Mouse (Mus musculus): Measurements from ENCODE around the gene Rhbdf2.
A peak's percentile ranks its signal among the peaks of the same experiment; 100 is the strongest.
"Not testable (repeated sequence)": the region's sequence is repeated elsewhere in the genome, so short reads cannot be mapped to it uniquely, and the experiment has no call there.

Gene Rhbdf2

GRCm38 (mm10) chr11:116626299-116627071, at the start of gene Rhbdf2:
Gene Rhbdf2 (minus strand): TSS chr11:116627019.
- DNase-seq (ENCODE audit: inconsistent age in 2 of 2, low spot score in 1 of 2): no peak

- DNase-seq (ENCODE audit: inconsistent age in 2 of 2, low spot score in 1 of 2): peak; percentile 14 to 43
Observed at GRCm38 (mm10) chr11:116676175-116676976, 49.6 kb upstream of the Rhbdf2 start.

DNA sequence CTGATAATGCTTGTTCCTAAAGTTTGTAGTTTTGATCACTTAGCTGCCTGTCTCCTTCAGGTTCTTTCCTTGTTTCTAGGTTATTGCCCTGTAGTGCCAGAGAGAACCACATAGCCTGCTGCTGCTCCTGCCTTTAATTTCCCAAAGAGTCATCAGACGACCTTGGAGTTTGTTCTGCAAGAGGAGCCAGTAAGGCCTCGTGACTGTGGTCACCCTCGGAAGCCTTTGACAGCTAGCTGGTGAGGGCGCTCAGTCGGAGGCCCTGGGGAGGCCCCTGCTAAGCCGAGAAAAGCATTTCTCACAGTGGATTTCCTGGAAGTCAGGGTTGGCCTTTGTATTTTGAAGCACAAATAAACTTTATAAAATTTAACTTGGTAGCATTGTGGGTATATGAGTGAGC, 48.6 kb upstream of the Rhbdf2 start:
- peak; percentile 85 to 91 for DNase-seq (ENCODE audit: inconsistent age in 2 of 2, low spot score in 1 of 2)

- DNase-seq (ENCODE audit: inconsistent age in 2 of 2, low spot score in 1 of 2): peak; percentile 79 to 87
Observed at GRCm38 (mm10) chr11:116674616-116675379, 48.0 kb upstream of the Rhbdf2 start.

DNA sequence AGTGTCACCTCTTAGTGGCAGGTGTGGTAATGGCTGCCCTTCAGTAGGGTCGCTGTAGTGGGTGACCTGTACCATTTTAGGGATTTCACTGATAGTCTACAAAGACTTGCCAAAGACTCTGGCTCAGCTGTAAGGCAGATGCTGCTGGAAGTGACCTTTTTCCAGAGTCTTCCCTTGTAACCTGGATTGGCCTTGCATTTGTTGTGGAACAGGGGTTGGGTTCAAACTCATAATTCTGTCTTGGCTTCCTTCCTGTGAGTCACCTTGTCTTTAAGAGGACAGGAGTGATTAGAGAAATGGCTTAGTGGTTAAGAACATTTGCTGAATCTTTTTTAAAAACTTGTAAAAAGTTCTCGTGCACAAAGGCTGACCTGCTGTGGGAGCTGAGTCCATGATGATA, 46.6 kb upstream of the Rhbdf2 start:
- DNase-seq (ENCODE audit: inconsistent age in 2 of 2, low spot score in 1 of 2): peak in 1 of 2 experiments; percentile 73

DNA sequence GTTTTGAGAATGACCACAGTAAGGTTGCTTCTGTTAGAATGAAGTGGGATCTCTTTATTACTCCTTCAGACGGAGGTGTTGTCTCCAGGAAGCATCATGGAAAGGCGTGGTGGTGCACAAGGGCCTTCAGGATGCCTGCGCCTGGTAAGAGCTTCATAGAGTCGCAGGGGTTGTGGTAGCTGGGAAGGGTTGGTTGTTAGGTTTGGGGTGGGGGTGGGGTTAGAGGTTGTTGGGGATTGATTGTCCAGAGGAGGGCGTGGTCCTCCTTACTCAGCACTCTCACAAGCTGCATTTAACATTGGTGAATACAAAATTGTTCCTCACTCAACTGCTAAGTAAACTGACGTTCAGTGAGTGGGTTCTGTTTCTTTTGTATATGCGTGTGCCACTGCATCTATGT, 45.8 kb upstream of the Rhbdf2 start:
- no peak for DNase-seq (ENCODE audit: inconsistent age in 2 of 2, low spot score in 1 of 2)

DNA sequence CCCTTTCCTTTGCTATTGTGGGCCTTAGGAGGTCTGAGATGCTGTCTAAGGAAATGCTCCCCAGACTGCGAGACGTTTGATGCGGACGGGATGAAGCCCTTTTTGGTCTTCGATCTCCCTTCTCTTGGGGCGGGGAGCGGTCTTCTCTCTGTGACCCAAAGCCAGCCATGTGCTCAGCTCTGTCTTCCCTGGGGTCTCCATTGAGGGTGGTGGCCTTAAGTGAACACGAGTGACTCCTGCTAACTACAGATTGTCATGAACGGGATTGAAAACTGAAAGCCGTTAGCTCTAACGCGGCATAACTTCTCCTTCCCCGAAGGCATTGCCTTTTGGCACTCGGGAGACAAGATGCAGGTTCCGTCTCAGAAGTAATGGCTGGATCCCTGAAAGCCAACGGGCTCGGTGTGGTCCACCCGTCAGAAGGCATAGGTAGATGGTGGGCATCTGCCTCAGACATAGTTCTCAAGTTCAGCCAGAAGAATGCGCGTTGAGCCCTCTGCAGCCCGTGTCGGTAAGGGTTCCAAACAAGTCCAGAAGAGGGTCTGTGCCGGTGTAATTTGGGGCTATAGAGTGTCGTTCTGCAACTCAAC, 45.1 kb upstream of the Rhbdf2 start:
- DNase-seq (ENCODE audit: inconsistent age in 2 of 2, low spot score in 1 of 2): no peak

GRCm38 (mm10) chr11:116671112-116671844, 44.5 kb upstream of the Rhbdf2 start:
- DNase-seq (ENCODE audit: inconsistent age in 2 of 2, low spot score in 1 of 2): peak; percentile 97 to 100

- DNase-seq (ENCODE audit: inconsistent age in 2 of 2, low spot score in 1 of 2): no peak
Observed at GRCm38 (mm10) chr11:116670386-116670785, 43.6 kb upstream of the Rhbdf2 start.

DNA sequence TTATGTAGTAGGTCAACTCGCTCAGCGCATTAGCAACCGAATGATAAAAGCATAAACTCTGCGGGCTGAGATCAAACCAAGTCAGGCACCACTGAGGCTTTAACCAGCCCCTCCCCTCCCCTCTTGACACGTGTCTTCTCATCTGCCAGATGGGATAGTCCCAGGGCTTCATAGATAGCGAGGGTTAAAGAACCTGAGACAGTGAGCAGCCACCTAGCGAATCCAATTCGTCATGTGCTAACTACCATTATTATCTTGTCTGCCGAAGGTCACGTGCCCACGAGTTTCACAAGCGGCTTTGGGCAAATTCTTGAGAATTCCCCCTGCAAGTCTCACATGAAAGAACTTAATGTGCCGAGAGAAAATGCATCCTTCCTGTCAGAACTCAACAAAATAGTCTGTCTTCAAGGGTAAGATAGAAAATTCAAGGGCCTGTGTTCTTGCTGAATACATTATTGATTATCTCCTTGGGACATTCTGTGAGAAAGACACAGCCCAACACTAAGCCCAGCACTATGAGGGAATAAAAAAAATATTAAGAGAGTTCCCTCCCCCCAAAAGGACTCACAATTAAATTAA, 43.1 kb upstream of the Rhbdf2 start:
- no peak for DNase-seq (ENCODE audit: inconsistent age in 2 of 2, low spot score in 1 of 2)

- peak in 1 of 2 experiments; percentile 30 for DNase-seq (ENCODE audit: inconsistent age in 2 of 2, low spot score in 1 of 2)
Observed at GRCm38 (mm10) chr11:116669316-116669715, 42.5 kb upstream of the Rhbdf2 start.

DNA sequence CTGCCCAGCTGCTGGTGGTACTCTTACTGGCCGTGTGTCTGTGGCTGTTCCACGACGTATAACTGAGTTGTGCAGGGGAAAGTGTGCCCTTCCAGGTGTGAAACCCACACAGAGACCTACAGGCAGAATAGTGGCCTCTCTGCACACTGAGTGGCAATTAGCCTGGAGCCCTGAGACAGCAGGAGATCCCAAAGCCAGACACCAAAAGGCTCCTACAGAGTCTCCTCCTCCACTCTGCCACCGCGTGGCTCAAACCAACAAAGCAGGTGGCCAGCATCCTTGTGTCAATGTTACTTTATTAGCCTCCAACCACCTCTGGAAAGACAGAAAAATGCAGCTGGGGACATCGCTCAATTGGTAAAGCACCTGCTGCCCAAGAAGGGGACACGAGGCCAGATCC, 42.0 kb upstream of the Rhbdf2 start:
- DNase-seq (ENCODE audit: inconsistent age in 2 of 2, low spot score in 1 of 2): peak in 1 of 2 experiments; percentile 75

DNA sequence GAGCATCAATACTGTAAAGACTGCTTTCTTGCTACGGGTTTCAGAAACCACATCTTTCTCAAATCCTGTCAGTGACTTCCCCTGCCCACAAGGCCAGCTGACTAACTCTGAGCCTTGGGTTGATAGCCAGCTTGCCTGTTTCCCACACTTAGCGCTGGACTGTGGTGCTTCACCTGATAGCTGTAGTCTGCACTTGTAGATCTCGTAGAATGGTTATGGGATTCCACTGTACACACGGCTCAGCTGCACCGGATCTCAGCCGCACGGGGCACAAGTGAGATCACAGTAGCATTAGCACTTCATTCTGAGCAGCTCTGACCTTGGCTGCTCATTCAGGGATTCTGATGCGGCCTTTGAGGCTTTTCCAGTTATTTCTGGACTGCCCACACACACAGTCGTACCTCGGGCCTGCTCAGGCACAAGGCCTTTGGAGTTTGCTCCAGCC, 41.6 kb upstream of the Rhbdf2 start:
- peak; percentile 81 to 90 for DNase-seq (ENCODE audit: inconsistent age in 2 of 2, low spot score in 1 of 2)

DNA sequence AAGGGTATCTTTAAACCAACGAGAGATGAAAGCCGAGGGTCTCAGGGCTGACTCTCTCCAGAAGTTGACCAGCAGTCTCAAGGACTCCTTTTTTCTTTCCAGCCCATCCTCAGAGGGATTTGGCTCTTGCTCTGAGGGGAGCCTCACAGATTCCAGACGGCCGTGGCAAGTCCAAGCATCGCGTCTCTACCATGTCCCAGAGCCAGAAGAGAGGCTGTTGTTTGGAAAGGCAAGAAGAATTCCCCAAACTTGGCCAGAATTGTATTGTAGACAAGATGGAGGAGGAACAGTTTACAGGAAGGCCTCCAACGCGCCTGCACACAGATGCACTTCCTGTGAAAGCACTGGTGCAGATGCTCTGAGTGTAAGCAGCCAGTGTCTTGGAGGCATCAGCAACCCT, 41.1 kb upstream of the Rhbdf2 start:
- no peak for DNase-seq (ENCODE audit: inconsistent age in 2 of 2, low spot score in 1 of 2)

GRCm38 (mm10) chr11:116667012-116667411, 40.2 kb upstream of the Rhbdf2 start:
- DNase-seq (ENCODE audit: inconsistent age in 2 of 2, low spot score in 1 of 2): not testable (repeated sequence)

DNA sequence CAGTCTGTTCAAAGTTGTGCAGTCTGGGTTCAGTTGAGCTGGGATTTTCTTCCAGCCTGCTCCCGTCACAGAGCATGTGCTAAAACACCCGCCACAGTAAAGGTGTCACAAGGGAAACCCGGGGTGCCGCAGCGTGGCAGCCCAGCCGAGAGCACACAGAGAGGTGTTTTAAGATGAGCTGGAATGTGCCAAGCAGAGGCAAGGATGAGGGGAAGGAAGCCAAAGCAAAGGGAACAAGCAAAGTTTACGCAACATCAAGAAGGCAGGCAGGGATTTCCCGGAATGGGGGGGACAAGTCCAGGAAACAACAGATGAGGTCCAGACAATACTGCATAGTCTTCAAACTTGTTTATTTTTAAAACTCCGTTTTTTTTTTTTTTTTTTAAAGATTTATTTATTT, 39.7 kb upstream of the Rhbdf2 start:
- no peak for DNase-seq (ENCODE audit: inconsistent age in 2 of 2, low spot score in 1 of 2)

DNA sequence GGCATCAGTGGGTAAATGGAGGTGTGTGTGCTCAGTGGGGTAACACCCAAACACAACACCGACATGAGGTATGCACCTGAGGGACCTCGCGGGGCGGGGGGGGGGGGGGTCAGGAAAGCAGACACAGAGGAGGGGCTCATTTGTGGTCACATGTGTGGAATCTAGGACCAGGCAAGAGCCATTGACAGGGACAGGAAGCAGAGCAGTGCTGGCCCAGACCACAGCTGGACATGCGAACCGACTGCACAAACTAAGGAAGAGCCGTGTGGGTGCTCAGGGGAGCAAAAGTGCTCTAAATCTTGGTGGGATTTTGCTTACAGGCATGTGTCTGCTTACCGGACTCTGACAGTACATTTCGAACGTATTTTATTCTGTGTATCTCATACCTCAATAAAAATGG, 38.5 kb upstream of the Rhbdf2 start:
- DNase-seq (ENCODE audit: inconsistent age in 2 of 2, low spot score in 1 of 2): no peak

GRCm38 (mm10) chr11:116661948-116662377, 35.1 kb upstream of the Rhbdf2 start:
- peak; percentile 89 to 93 for DNase-seq (ENCODE audit: inconsistent age in 2 of 2, low spot score in 1 of 2)

- peak; percentile 73 to 82 for DNase-seq (ENCODE audit: inconsistent age in 2 of 2, low spot score in 1 of 2)
Observed at GRCm38 (mm10) chr11:116661291-116661947, 34.6 kb upstream of the Rhbdf2 start.

All from adrenal gland, adult (tissue).